Mouse (Mus musculus) heart, postnatal 0 days (tissue): ENCODE results near the gene Zfp422.

ENCODE experiments used
- CTCF ChIP-seq: IDR thresholded peaks from 2 replicates; pipeline ENCODE4 v1.5.1; 2016; ENCODE audit warnings: antibody characterized with exemption, control low read depth, low read depth
- EP300 ChIP-seq: IDR thresholded peaks from 2 replicates; pipeline ENCODE4 v1.6.1; 2016; ENCODE audit warnings: antibody characterized with exemption, low read depth

DNA sequence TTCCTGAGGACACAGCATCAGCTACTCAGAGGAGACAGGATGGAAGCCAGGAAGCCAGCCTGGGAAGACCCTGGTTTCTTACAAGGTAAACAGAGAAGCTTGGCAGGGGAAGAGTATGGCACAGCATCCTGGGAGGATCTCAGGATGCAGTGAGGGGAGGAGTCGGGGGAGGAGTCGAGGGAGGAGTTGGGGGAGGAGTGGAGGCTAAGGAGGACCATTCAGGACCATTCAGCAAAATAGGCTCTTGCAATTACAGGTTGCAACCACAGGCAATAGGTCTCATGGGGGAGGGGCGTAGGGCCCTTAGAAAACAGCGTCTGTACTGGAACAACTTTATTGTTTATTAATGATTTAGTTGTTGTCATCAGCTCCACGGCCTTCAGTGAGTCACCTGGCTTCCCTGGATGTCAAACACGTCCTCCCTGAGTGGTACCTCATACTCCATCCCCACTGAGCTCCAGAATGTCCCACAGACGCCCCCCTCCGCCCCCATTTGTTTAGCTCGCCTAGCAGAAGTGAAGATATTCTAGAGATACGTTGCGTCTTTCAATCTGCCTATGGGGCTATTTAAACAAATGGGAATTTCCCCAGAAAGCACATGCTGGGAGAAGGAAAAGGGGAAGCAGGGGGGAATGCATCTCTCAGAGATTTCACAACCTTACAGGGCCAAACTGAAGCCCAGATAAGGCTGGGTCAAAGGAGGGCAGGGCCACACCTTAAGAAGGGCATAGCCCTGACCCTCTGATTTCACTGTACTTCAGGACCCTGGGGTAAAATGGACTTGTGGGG, 40.1 kb upstream of the Zfp422 start:
- TF ChIP-seq CTCF (no peak), EP300 (no peak)
